Mouse (Mus musculus) mouse trophoblast stem cell (cell line): Measurements from ENCODE around the gene Erf.

ENCODE experiments used
- in situ Hi-C, 2 experiments: fragments of 300-500 bp; cut with MseI, MboI; formaldehyde crosslinking; loops; 2 replicates in 1 of 2; 3 replicates in 1 of 2; pipeline ENCODE4 v1.15.1; 2025

Gene Erf

DNA sequence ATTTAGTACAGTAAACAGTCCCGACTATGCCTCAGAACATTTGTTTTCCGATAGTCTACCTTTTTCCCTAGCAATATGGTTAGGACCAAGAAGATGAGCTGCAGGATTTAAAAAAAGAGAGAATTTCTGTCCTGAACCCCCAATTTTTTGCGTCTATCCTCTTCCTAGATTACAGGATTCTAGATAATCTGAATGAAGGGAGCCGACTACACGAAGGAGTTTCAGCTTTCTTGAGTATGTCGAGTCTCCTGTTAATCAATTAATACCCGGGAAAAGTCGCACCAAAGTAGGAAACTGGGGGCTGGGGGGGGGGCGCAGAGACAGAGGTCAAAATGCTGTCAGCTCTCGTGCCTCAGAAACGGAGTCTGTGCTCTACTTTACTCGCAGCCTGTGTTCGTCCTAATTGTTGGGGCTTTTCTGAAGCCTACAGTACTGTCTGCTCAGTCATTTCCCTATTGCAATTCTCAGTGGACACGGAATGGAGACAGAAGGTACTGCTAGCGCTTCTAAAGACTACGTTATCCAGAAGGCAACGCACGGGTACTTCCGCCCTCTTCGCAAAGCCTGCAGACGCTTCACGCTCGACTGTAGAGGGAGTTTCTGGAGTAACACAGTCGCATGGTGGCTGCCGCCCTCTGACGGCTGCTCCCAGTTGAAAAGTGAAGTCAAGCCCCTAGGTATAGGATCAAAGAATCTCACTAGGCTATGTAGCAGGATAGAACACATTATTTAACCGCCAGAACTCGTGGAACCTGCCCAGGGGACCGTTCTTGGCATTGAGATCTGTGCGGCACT is 11.5 kb downstream of the Erf start:
- in situ Hi-C loops: loop anchor here in 1 of 2 experiments (5.0 kb wide), 1 partner anchor 38 kb away; no protein-coding TSS in a partner anchor

DNA sequence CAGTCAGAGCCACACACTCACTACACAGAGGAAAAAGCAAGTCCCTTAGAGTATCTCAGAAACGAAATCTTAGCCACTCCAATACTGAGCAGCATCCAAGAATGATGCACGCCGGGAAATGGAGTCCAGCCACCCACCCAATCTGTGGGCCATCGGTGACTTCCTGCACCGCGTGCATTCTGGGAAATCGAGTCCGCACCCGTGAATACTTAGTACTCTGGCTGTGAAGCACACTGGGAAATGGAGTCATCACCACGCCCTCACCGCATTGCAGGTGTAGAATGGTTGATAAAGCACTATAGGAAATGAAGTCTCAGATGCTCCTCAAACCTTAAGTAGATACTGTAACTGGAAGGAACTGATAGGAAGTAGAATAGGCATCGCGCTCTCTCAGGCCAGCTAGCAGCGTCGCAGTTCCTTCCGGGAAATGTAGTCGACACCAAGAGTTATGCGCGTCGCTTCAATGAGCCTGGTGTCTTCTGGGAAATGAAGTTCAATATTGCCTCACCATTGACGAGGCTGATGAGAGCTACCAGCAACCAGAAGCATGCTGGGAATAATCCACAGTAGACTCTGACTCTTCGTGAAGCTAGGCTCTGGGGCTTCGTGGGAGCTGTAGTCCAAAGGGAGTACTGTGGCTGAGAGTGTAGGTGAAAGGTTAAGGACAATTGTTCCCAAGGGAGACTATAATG is 12.4 kb downstream of the Erf start:
- in situ Hi-C loops: loop anchor here in 1 of 2 experiments (5.0 kb wide), 1 partner anchor 39 kb away; no protein-coding TSS in a partner anchor

DNA sequence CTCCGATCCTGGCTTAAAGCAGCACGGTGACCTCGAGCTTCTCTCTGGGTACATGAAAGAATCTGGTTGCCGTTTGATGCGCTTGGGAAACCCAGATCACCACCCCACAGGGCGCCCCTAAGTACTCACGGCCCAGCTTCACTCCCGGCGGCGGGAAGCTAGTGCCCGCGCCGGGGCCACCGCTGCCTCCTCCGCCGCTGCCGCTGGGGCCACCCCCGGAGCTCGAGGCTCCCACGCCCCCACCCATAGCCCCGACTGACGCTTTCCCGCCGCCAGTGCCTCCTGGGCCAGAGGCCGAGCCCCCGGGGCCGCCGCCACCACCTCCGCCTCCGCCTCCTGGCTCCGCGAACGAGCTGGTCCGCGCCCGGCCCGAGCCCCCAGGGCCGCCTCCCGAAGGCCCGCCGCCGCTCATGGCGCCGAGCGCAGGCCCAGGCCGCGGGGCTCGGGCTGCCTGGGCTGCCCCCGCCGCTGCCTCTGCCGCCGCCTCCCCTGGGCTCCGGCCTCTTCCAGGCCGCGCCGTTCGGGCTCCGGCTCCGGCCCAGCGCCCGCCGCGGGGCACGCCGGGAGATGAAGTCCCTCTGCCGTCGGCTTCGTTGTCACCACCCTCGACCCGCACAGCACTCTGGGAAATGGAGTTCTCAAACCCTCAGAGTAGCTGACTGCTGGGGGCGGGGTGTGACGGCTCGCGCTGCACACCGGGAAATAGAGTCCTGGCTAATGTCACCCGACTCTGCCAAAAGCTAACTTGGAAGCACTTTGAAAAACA is 13.1 kb downstream of the Erf start, which contains the start of gene Gsk3a:
Gsk3a (minus strand) TSS at position 603 of the 766 bp plus-strand sequence.
- in situ Hi-C loops: loop anchor here in 1 of 2 experiments (5.0 kb wide), 1 partner anchor 40 kb away; no protein-coding TSS in a partner anchor

DNA sequence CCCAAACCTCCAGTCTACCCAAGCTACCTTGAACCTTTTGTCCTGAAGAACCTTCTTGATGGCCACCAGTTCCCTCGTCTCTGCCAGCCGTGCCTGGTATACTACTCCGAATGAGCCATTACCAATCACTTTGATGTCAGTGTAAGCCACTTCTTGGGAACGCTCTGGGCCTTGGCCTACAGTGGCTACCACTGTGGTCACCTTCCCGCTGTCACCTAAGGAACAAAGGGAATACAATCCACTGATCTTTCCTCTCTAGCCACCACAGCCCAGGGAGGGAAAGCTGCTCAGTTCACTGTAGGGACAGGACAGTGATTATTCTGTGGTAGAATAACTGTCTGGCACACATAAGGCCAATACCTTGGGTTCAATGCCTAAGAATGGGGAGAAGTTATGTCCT is 15.0 kb downstream of the Erf start:
- in situ Hi-C loops: loop anchor here in 1 of 2 experiments (5.0 kb wide), 1 partner anchor 42 kb away; no protein-coding TSS in a partner anchor

DNA sequence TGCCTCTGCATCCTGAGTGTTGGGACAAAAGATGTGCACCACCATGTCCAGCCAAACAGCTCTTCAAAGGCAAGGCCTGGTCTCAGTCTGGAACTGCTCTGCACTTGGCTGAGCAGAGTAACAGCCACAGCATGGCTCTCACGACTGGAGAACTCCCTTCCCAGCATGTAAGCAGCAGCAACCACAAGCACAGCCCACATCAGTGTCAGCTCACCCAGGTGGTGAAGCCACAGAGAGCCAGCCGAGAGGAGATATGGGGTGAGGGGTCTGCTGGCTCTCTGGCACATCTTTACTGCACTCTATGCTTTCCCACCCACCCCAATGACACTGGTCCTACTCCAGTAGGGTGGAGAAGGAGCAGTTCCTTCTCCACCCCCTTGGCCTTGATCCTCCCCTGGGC is 17.5 kb downstream of the Erf start:
- in situ Hi-C loops: no loop called here

DNA sequence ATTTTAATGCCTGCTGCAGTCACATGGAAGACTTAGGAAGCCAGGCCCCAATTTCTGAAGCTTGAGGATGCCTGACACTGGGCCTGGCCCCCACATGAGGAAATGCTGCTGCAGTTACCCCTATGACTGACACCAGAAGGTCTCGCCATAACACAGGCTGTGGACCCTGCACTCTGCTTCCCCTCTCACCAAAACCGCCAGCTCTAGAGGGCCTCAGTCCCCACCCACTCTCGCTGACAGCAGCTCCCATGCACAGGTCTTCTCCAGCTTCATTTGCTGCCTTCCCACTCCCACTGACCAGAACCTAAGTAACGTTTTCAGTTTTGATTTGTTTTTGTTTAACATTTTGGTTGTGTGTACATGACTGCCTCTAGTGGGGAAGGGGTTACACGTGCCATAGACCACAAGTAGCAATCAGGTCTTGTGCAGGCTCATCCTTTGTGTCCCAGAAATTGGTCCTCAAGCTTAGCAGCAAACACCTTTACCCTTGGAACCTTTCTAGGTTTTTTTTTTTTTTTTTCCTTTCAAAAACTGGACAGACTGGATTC is 18.4 kb downstream of the Erf start:
- in situ Hi-C loops: no loop called here

DNA sequence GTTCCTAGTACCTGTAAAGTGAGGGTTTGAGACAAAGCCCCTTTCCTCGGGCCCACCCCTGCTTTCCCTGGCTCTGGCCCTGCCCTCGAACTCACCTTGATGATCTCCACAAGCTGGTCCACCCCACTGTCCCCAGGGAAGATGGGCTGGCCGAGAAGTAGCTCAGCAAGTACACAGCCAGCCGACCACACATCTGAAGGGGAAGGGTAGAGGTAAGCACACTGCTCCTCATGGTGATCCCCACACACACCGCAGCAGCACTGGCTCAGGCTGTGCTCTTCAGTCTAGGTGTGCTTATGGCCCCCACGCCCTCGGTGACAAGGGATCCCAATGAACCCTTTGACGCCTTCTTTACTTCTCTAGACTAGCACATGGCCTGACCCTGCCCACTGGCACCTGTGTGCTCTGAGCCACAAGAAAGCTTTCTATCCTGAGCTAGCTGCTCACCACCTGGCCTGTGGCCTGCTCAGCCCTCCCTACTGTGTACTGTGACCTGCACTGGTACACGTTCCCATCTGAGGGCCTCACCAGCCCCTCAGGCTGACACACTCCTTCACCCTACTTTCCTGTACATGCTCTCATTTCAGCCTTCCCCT is 19.8 kb downstream of the Erf start:
- in situ Hi-C loops: no loop called here

DNA sequence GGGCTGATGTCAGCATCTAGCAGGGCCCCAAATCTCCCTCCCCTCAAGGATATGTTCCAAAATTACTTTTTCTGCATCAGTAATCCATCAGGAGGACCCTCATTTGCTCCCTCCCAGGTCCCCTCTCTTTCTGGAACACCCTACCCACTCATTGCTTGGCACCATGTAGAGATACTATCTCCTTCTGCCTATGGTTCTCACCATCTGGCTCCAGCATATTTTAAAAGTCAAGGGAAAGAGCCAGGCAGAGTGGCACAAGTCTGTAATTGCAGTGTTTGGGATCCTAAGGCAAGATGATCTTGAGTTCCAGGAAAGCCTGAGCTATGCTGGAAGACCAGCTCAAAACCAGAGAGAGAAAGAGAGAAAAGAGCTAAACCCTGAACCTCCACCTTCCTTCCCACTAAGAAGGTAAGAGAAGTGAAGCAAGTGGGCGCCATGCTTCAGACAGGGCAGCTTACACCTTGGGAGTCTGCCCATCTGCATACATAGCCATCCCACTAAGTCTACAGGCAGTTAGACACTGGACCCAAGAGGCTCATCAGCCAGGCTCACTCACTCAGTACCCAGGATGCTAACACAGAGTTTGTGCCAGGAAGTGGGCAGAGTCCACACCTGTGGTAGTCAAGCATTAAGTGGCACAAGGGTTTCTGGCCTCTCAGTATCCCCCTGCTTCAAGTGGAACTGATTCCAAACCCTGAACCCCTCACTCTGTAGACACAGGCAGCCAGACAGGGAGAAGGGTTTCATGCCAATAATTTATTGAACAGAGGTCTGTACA is 22.8 kb downstream of the Erf start:
- in situ Hi-C loops: no loop called here

DNA sequence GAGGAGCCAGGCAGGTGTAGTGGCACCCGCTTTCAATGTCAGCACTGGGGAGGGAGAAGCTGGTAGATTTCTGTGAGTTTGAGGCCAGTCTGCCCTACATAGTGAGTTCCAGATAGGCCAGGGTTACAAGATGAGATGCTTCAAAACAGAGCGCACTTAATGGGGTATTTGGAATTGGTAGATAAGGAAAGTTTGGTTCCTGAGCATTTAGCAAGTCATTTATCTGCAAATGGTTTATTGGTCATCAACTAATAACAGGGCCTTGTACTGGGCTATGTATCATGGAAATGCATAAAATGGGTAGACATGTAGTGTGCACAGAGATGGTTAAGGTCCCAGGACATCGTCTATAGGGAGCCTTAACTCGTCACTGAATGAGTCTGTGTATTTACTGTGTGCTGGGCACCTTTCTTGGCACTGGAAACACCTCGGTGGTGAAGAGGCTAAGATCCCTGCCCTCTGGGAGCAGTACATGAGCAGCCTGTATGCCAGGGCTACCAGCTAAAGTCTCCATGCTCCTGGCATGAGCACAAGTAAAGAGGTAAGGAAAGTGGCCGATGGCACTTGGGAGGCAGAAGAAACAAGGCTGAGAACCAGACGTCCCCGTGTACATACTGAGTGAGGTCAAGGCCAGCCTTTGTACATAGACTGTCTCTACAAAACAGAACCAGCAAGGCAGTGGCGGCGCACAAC is 28.1 kb downstream of the Erf start:
- in situ Hi-C loops: no loop called here

DNA sequence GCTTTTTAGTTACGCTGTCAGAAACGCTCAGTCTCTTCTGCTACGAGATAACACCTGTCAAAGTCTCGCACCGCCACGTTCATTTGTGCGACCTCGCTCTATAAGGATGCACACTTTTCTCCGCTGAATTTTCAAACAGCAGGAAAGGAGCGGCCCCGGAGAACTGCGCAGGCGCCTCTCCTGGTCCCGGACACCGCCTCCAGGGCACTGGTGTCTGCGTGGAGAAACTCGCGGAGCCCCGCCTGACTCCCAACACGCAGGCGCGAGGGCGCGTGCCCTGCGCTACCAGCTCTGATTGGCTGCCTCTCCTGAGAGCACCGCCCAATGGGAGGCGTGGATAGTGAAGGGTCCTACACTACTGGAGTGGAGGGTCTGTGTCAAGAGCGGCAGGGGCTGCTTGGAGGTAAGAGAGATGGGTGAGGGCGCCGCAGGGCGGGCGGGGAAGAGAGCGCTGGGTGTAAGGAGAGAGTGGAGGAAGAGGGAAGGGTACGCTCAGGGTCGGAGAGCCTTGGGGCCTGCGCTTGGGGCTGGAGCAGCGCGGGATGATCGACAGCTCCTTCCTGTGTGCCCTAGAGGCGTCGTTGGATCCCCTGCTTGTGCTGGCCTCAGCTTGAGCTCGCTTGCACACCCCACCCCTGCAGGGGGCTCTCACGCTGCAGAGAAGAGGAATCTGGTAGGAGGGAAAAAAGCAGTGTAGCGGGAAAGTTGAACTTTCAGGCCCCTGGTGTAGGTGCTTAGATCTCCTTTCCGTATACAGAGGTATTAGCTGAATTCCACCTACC is 29.3 kb downstream of the Erf start, which contains the start of gene Zfp526:
Zfp526 (plus strand) TSS at position 324 of the 782 bp plus-strand sequence.
- in situ Hi-C loops: no loop called here

DNA sequence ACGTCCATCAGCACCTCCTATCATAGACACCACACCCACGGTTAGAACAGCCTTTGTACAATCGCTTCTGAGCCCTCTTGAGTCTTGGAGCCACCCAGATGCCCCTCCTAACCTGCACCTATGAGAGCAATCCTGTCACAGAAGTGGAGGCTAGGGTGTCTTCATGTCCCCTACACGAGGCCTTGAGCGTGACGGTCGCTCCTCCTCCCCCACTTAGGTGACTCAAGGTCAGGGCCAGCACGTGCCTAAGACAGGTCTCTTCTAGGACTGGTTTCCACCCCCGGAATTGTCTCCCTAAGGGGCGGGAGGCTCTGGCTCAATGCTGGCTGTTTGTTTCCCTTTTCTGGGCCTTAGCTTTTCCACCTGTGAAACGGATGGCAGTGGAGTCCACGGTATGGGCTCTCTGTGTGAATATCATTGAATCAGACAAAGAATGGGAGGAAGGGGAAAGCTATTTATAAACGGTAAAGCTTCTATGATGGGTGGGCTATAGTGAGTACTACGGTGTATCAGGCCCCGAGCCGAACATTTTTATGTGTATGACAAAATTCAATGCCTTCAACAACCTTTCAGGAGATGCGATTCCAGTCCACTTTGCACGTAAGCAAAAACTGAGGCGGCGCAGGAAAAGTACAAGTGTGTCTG is 30.0 kb downstream of the Erf start, which contains the start of gene Dedd2:
Dedd2 (minus strand) TSS at position 159 of the 645 bp plus-strand sequence.
- in situ Hi-C loops: no loop called here

DNA sequence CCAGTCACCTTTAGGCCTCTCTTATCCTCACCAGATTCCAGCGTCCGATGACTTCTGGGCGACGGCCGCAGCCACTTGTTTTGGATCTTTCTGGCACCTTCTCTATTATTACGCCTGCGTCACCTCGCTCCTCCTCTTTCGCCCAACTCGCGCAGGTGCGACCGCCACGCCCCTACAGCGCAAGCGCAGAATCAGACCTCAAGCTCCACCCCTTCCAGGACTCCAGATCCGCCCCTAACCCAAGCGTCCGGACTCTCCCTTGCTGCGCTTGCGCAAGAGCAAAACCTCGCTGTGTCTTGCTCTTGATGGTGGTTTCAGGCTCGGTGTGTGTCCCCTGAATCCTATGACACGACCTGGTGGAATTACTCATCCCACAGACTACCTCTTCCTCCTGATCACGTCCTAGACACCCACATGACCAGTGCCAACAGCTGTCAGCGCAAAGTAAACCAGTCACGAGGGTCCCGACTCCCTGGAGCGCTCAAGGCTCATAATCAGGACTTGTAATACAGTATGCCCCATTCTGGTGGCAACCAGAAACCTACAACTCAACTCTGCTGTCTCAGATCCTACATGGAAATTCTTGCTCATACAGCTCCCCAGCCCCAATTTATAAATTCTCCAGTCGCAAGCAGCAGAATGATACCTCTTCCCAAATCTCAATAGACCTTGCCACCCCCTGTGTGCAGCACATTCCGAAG is 30.7 kb downstream of the Erf start:
- in situ Hi-C loops: no loop called here

DNA sequence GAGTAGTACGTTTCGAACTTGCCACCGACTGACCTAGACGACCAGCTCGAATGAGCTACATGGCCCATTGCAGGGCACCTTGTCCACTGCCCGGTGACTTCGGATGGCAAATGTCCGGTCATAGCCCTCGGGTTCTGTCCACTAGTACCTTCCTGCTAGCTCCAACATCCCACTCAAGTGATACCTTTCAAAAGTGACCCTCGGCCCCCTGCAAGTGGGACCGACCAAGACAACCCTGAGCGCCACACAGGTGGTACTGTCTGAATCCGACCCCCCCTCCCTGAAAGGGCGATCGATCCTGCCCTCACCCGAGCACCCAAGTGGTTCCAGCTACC is 31.2 kb downstream of the Erf start:
- in situ Hi-C loops: no loop called here

DNA sequence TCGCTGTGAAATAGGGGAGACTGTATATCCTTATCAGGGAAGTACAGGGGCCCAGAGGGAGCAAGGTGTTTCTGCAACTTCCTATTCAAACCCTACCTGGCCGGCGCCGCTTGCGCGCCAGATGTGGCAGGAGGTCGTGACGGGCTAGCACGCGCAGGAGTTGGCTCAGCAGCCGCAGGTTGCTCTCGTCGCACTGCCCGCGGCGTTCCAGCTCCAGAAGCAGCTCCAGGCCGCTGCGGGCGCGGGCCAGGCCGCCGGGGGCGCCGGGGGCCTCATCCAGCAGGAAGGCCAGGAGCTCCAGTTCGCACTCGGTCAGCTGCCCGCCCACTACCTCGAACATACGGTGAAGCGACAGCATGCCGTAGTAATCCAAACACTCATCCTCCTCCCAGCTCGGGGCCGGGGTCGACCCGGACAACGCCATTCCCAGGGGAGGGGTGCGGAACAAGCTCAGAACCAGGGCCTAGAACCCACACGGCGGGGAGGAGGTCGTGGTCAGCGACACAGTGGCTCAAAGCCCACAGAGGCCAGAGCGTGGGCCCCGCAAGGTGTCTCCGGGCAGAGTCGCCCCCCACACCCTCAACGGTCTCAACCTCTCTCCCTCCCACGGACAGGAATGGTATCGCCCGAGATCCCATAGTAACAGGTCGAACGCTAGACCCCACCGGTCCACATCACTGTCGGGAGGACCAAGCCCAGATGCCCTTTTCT is 31.7 kb downstream of the Erf start:
- in situ Hi-C loops: no loop called here

DNA sequence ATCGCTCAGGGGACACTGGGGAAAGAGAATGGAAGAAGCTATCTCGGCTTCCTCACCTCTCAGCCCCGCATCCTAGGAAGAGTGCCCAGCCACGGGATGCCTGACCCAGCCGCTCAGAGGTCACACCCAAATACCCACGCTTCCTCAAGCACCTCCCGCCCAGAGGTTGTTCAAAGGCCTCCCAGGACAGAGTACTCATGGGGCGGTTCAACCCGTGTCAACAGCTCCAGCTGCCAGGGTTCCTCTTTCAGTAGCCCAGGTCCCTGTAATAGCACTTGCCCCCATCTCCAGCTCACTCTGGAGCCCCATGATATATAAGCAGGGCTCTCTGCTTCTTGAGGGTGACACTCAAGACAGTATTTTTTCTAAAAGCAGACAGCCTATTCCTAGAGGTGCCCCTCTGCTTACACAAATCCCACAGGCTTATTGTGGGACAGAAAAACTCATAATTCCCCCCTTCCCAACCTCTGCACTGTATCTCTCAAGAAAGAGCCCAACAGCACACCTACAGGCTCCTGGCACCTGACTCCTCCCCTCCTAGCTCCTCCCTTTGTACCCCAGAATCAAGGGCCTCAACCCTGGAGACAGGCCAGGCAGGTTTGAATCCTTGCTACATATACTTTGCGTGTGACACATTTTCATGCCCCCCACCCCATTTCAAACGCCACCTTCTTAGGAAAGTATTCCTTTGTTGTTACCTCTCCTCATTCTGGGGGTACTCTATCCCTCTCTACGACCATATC is 32.7 kb downstream of the Erf start:
- in situ Hi-C loops: no loop called here

DNA sequence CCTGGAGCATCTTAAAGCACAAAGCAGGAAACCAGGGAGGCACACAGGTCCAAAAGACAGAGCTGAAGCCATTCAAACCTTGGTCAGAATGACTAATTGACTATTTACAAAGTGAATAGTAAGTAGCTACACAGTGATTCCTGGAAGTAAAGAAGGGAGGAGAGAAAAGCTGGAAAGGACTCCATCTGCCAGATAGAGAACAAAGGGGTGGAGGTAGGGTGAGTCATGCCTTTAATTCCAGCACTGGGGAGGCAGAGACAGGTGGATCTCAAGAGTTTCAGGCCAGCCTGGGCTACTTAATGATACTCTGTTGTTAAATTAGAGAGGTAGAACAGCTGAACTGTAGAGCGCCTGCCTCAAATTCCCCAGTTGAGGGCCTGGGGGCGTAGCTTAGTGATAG is 36.4 kb downstream of the Erf start:
- in situ Hi-C loops: no loop called here

DNA sequence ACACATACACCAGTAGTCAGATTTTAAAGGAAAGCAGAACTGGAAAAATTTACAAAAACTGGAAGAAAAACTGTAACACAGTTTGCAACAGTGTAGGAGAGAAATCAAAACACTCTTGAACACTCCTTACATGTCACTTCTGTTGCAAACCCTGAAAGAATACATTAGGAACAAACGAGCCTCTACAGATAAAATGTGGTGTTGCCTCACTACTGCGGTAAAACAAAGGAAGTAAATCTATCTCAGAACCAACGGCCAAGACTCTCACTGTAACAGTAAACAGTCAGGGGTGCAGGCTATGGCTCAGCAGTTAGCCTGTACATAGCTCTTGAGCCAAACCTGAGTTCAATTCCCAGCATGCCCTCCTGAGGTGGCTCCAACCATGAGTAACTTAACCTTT is 37.5 kb downstream of the Erf start:
- in situ Hi-C loops: no loop called here
